Mouse (Mus musculus) neural tube, embryonic 10.5 days (tissue): ENCODE data around the gene Ermard.
"Not testable (repeated sequence)": the region's sequence is repeated elsewhere in the genome, so short reads cannot be mapped to it uniquely, and the experiment has no call there.

Experiments used
- DNase-seq: peaks from one replicate; pipeline ENCODE4 v3.0.0-alpha.2; 2017; ENCODE audit warnings: low spot score; ENCODE audit errors: extremely low spot score

Ermard gene

GRCm38 (mm10) chr17:15041175-15041729 is at the start of gene Ermard, which contains the start of the genes Tcte3 and Gm3448:
Gene Ermard (plus strand): TSS chr17:15041208.
Gene Tcte3 (minus strand): TSS chr17:15041488.
Gene Gm3448 (minus strand): TSS chr17:15041537.
- DNase-seq = not testable (repeated sequence)

GRCm38 (mm10) chr17:14992522-14993138 is 48.4 kb upstream of the Ermard start:
- DNase-seq = not testable (repeated sequence)

GRCm38 (mm10) chr17:14993139-14993832 is 47.7 kb upstream of the Ermard start:
- not testable (repeated sequence) for DNase-seq

- DNase-seq = not testable (repeated sequence)
These were observed 46.9 kb upstream of the Ermard start for GRCm38 (mm10) chr17:14994140-14994539.

GRCm38 (mm10) chr17:15000047-15000446 is 41.0 kb upstream of the Ermard start:
- DNase-seq = not testable (repeated sequence)

DNA sequence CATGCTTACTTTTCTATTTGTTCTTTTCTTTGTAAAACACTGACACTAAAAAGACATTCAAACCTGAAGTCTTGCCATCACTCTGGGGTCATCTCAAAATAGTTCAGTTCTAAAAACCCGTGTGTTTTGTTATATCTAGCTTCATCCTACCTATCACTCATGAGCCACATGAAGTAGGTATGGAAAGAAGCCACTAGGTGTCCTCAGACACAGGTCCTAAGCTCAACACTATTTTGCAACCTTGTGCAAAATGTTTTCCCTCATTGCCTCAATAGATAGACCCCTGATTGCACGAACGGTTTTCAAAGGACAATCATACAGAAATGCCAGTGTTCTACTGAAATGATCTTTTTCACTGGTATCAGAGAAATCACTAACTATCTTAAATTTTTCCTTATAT is 31.9 kb upstream of the Ermard start:
- not testable (repeated sequence) for DNase-seq

- not testable (repeated sequence) for DNase-seq
These were observed 31.1 kb upstream of the Ermard start, which contains the start of gene Gm3435 for GRCm38 (mm10) chr17:15009706-15010413. Gene Gm3435 (plus strand): TSS chr17:15010176.

- not testable (repeated sequence) for DNase-seq
These were observed 19.3 kb upstream of the Ermard start for GRCm38 (mm10) chr17:15021503-15022220.

DNA sequence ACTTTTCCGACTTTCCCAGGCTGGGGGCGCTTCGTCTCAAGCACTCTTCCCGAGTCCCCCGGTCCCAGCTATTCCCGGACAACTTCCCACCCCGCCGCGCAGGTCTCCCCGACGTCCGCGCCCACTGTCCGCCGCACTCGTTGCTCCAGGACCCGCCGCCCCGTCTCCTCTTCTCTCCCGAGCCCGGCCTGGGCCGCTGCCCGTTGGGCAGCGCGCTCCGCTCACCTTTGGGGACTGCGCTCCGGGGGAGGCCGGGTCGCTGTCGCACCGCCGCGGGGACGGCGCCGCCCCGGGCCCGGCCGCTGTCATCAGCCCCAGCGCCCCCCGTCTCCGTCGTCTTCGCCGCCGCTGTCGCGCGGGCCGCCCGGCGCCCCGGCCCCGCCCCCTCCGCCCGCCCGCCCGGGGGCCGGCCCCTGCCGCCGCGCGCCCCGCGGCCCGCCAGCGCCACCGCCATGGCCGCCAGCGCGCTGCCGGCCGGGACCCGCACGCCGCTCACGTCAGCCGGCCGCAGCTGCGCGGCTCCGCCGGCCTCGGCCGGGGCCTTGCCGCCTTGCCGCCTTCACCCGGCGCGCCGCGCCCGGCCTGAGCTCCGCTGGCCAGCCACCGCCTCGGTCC is 17.0 kb upstream of the Ermard start:
- DNase-seq = not testable (repeated sequence)

- not testable (repeated sequence) for DNase-seq
These were observed 16.4 kb upstream of the Ermard start for GRCm38 (mm10) chr17:15024502-15025193.

- DNase-seq = not testable (repeated sequence)
These were observed 15.5 kb upstream of the Ermard start for GRCm38 (mm10) chr17:15025513-15025912.

DNA sequence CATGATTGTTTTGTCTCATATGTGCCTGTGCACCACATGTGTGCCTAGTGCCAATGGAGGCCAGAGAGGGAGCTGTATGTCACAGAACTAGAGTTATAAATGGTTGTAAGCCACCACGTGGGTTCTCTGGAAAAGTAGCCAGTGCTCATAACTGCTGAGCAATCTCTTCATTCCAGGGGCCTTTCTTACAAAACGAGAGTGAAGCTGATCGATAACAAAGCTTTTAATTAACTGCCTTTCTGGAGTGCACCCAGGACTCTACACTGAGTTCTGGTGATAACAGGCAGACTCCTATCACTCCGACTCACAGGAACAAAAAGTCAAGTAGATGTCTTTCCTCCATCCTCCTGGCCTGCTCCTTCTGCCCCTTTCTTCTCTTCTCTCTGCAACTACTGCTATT is 9.6 kb upstream of the Ermard start:
- DNase-seq = not testable (repeated sequence)

- not testable (repeated sequence) for DNase-seq
These were observed 553 bp upstream of the Ermard start for GRCm38 (mm10) chr17:15040455-15040854.

DNA sequence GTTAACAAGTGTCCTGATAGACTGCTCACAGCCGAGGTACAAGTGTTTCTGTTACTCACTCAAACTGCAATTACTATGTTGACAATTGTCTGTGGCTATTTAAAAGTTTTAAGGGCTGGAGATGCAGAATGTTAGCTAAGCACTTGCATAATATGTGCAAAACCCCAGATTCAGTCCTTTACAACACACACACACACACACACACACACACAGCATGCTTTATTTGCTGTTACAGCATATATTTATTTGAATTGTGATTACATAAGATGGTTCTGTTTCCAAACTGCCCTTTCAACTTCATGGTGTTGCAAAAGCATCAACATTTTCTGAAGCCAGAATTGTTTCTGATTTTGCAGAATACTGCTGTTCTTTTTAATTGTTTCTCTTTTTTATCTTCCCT is 9.3 kb downstream of the Ermard start:
- DNase-seq = not testable (repeated sequence)

DNA sequence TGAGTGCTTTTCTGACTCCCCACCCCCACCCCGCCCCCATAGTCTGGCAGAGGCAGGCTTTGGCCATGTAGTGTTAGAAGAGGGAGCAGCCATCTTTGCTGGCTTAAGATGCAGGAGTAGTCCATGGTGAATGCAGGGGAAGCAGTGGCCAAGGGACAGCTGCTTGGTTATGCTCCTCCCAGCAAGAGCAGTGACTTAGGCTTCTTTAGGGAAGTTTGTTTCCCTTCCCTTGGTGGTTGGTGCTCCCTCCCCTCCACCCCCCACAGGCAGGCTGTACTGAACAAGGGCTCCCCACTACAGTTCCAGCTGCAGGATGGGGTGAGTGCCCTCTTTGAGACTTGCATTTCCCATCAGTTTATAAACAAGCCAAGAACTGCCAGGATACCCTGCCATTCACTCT is 11.8 kb downstream of the Ermard start:
- not testable (repeated sequence) for DNase-seq

GRCm38 (mm10) chr17:15053183-15053828 is 12.3 kb downstream of the Ermard start:
- DNase-seq = not testable (repeated sequence)

- not testable (repeated sequence) for DNase-seq
These were observed 12.8 kb downstream of the Ermard start for GRCm38 (mm10) chr17:15053829-15054200.

- DNase-seq = no peak
These were observed 14.9 kb downstream of the Ermard start for GRCm38 (mm10) chr17:15055925-15056324.

DNA sequence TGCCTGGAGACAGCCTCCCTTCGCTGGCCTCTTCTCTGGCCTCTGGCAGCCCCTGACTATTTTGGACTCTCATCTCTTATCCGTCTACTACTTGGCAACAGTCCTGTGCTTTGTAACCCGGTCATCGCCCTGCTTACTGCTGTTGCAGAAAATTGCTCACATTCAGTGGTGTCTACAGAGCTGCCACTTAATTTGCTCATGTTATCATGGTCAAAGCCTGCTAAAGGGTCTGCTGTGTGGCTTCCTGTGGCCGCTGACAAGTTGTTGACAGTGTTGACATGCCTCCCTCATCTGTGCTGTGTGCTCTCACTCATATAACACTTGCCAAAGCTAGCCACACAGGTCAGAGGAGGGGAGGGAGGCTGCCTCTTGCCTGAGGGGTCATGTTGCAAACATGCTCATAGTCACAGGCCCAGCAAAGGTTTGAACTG is 17.2 kb downstream of the Ermard start:
- no peak for DNase-seq
